Mouse (Mus musculus) skeletal muscle tissue, adult 2 months (tissue): ENCODE data around the gene Acin1.

ENCODE experiments used
- DNase-seq: peaks from one replicate; pipeline ENCODE4 v3.0.0-alpha.2; 2012; ENCODE audit warnings: low read depth, low spot score

Gene Acin1

DNA sequence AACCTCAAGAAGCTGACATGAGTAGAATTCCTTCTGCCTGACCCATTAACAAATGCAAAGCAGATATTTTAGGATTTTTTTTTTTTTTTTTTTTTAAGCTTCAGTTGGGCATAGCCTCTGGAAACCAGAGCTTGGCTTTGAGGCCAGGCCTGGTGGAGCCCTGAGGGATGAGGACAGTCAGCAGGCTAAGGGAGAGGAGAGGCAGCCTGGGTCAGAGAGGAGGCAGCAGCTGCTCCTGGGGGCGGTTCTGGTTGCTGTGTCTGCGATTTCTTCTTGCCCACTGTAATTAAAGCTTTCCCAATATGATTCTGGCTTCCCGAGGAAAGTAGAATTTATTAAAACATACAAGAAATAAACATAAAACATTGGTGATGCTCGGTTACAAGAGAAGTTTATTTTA lies 77.5 kb downstream of the Acin1 start:
- DNase-seq, result no peak

GRCm38 (mm10) chr14:54607226-54607625 lies 79.5 kb downstream of the Acin1 start:
- no peak for DNase-seq

GRCm38 (mm10) chr14:54605752-54606321 lies 80.9 kb downstream of the Acin1 start, which contains the start of gene 4931414P19Rik:
TSS of gene 4931414P19Rik (minus strand) at chr14:54605993.
- peak; percentile 54 for DNase-seq

- no peak for DNase-seq
These were observed 83.0 kb downstream of the Acin1 start for GRCm38 (mm10) chr14:54603686-54604085.

DNA sequence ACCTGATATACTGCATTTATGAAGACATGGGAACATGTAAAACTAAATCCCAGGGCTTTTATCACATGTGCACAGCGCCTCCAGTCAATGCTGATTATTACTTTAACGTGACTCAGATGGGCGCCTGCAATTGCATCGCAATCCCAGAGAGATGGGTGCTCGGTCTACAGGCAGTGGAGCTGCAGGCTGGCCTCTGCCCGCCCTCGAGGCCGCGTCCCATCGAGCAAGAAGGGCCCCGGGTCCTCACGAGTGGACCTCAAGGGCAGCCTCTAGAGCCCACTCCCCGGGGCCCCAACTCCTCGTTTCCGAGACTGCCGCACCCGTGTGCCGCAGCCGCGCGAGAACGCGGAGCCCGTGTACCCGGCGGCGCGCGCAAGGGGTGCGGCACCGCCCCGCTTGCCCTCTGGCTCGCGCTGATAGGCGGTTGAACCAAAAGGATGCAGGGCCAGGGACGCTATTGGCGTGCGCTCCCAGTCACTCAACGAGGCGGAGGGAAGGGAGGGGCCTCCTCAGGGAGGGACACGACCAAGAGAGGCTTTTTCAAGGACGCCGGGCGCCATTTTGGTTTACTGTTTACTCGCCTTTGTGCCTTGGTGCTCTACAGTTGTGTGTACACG lies 83.6 kb downstream of the Acin1 start:
- peak; percentile 97 for DNase-seq

GRCm38 (mm10) chr14:54602613-54603012 lies 84.1 kb downstream of the Acin1 start:
- no peak for DNase-seq

DNA sequence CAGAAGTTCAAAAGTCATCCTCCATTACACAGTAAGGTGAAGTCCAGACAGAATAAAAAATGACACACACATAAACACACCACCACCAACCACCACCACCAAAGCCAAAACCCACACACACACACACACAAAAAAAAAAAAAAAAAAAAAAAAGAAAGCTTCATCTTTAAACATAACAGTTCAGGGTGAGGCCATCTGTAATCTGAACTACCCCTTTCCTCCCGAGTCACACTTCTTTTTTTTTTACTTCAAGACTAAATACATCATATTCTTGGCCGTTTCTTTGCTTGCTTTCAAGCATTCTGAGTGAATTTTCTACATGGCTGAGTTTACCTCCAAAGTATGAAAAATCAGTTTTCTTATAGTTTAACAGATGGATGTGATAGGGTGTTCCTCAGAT lies 85.1 kb downstream of the Acin1 start:
- no peak for DNase-seq

DNA sequence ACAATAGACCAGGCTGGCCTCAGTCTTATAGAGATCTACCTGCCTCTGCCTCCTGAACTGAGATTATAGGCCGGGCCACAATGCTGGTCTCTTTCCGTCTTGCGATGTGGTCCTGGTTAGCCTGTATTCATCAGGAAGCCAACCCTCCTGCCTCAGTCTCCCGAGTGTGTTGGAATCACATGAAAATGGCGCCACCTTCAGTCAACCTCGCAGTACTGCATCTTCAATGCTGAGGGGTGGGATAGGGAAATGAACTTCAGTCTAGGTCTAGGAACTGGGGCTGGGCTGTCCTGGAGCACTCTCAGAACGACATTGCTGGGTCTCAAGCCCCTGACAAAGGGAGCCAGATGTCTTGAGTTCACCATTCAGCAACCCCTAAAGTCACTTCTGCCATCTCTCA lies 89.6 kb downstream of the Acin1 start:
- DNase-seq, result no peak

DNA sequence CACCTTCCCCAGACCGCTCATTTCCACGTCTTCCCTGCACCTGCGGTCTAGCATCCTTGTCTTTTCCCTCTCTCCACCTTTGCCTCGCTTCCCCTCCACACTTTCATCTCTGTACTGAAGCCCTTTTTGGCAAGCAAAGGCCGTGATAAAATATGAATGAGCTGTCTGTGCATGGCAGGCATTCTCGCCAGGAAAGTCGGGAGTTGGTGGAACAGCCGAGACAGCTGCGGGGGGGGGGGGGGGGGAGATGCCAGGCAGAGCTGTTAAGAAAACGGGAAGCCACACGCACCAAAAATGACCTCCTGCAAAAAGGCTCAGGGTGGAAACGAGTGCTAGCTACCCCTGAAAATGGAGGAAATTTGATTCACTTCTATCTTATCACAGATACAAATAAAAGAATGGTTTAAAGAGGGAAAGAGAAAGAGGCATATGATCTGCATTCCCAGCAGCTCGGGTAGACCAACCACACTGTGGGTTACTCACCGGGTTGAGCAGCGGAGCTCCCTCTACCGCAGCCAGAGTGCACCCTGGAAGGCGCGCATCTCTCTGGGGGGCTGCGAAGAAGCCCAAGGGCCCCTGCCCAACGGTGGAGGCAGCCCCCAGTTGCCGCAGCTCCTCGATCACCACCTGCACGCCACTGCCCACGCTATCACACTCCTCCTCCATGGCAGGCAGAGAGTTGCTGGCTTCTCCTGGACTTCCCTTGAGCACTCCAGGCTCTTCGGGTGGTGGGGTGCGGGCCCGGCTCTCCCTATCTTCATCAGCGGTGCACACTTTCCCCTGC lies 91.9 kb downstream of the Acin1 start:
- DNase-seq, result no peak

DNA sequence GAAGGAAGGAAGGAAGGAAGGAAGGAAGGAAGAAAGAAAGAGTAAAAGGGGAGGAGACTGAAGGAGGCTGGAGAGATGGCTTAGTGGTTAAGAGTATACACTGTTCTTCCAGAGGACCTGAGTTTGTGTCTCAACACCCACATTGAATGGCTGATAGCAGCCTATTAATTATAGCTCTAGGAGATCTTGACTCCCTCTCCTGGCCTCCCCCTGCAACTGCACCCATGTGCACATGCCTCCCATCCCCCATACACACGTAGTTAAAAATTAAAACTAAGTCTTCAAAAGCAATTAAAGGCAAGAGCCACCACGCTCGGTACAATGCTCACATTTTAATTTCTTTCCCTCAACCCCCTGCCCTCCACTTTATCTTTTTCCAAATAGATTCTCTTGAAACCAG lies 92.7 kb downstream of the Acin1 start:
- DNase-seq, result no peak

- no peak for DNase-seq
These were observed 94.3 kb downstream of the Acin1 start for GRCm38 (mm10) chr14:54592319-54592934.
